Mouse (Mus musculus): ENCODE data around the gene Clcn3. TPM values are rescaled to one million over a fixed set of nuclear protein-coding genes. Genes with fewer than 3 reads are reported as not detected.
A peak's percentile ranks its signal among the peaks of the same experiment; 100 is the strongest.

Clcn3 gene
- polyA plus RNA-seq, 1 experiment from 2014 or later: 30.0 TPM

DNA sequence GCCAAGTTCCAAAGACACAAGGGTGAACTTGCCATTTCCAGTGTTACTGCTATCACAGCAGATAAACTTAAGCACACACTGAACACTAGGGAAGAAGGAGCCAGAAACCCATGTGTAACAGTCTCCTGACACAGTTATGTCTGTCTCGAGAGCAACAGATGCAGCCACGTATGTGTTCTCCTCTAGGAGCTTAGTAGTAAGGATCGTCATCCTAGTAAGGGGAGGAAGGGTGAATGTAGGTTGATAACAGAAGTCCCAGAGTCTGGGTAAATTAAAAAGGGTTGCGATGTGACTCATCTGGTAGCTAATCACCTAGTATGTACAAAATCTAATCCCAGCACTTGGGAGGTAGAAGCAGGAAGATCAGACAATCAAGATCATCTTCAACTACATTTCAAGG is 33.2 kb downstream of the Clcn3 start:
- ATAC-seq: no peak
- 0 out of 2 replicates have a peak, but pooled peaks cover 6% of the 10 kb centered on the region for H3K4me1 ChIP-seq (replicated peaks)
- H3K4me2 ChIP-seq (replicated peaks): no peak overlapping the region
- no peaks in the 10 kb centered on the region for H3K36me3 ChIP-seq
- WGBS: 59% methylated on average over 4 of the region's 4 CpGs
- no peak overlapping the region for H3K9ac ChIP-seq
- H3K4me3 ChIP-seq (replicated peaks): no peak overlapping the region
- no peaks in the 10 kb centered on the region for H3K9me3 ChIP-seq
- H3K27me3 ChIP-seq (replicated peaks): no peaks in the 10 kb centered on the region
- H3K27ac ChIP-seq: no peak overlapping the region

DNA sequence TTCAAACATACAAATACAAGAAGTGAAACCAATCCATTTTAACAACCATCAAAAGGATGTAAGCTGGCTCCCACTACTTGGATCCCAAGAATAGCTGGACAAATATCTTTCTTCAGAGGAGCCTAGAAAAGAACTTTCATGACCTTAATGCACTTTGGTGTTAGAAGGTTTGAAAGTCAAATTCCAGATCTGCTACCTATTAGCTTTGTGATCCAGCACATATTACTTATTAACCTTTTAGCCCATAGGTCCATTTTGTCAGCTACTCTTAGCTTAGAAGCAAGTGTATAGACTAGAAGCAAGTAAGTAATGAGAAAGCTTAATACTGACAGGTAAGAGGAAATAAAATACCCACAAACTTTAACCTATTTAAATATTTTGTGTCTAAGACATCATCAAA is 35.6 kb downstream of the Clcn3 start:
- H3K4me3 ChIP-seq (replicated peaks): no peak overlapping the region
- H3K27ac ChIP-seq: no peak overlapping the region
- H3K9ac ChIP-seq: no peak overlapping the region
- H3K4me2 ChIP-seq (replicated peaks): no peak overlapping the region
- no peak for ATAC-seq
- H3K9me3 ChIP-seq: no peaks in the 10 kb centered on the region
- no peaks in the 10 kb centered on the region for H3K36me3 ChIP-seq
- no peaks in the 10 kb centered on the region for H3K27me3 ChIP-seq (replicated peaks)
- no peaks in the 10 kb centered on the region for H3K4me1 ChIP-seq (replicated peaks)

DNA sequence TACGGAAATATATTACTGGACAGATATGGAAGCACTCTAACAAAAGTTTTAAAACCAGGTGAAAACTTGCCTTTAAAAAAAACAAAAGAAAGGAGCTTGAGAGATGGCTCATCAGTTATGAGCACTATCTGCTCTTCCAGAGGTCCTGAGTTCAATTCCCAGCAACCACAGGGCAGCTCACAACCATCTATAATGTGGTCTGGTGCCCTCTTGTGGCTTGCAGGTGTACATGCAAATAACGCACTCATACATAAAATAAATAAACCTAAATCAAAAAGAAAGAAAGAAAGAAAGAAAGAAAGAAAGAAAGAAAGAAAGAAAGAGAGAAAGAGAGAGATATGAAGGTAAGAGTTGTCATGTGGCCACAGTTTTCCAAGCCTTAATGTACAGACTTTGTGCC is 40.2 kb downstream of the Clcn3 start:
- no peak overlapping the region for H3K9ac ChIP-seq
- H3K9me3 ChIP-seq: no peaks in the 10 kb centered on the region
- WGBS: 94% methylated on average over 2 of the region's 2 CpGs
- H3K27me3 ChIP-seq (replicated peaks): no peaks in the 10 kb centered on the region
- H3K4me3 ChIP-seq (replicated peaks): no peak overlapping the region
- H3K36me3 ChIP-seq: no peaks in the 10 kb centered on the region
- no peaks in the 10 kb centered on the region for H3K4me1 ChIP-seq (replicated peaks)
- H3K27ac ChIP-seq: no peak overlapping the region
- H3K4me2 ChIP-seq (replicated peaks): no peak overlapping the region
- no peak for ATAC-seq

DNA sequence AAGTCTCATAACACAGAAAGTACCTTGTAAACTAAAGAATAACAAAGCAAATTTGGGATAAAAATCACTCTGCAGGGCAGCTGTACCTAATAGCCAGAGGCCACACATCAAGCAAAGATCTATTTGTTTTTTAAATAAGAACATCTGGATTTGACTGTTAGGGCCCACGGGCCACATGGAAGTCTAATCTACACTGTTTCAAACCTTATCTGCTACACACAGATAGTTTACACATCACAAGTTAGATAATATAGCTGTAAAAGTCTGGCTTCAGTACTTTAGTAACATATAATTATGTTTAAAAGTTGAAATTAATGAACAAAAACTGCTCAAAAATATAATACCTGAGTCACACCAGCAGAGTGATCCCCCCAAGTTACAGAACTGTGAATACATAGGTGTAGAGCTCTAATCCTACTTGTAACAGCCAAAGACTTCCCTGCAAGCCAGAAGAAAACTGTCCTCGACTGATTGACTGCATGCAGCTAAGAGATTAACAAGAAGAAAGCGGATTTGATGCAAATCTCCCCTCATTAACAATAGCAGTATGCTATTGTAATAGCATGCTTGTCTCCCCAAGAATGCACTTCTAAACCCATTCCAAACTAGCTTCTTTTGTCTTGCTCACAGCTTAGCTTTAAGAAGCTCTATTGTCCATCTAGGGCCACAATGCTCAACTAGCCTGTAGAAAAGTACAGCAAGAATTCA is 44.2 kb downstream of the Clcn3 start:
- H3K4me3 ChIP-seq (replicated peaks): no peak overlapping the region
- H3K27me3 ChIP-seq (replicated peaks): no peaks in the 10 kb centered on the region
- 59% methylated on average over 3 of the region's 3 CpGs for WGBS
- no peak for ATAC-seq
- no peak overlapping the region for H3K4me2 ChIP-seq (replicated peaks)
- no peaks in the 10 kb centered on the region for H3K9me3 ChIP-seq
- no peak overlapping the region for H3K27ac ChIP-seq
- no peaks in the 10 kb centered on the region for H3K36me3 ChIP-seq
- H3K4me1 ChIP-seq (replicated peaks): no peaks in the 10 kb centered on the region
- H3K9ac ChIP-seq: no peak overlapping the region

DNA sequence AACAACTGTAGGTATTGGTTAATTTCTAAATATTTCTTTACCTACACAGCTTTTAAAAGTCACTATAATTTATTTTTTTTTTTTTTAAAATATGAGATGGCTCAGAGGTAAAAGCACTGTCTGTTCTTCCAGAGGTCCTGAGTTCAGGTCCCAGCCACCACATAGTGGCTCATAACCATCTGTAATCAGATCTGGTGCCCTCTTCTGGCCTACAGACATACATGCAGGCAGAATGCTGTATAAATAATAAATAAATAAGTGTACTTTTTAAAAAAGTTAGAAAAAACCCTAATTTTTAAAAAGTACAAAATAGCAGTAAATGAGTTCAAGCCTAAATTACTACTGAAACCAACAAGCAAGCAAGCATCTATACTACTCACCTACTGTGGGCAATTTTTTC is 49.5 kb downstream of the Clcn3 start:
- no peaks in the 10 kb centered on the region for H3K36me3 ChIP-seq
- no peak for ATAC-seq
- H3K27ac ChIP-seq: no peak overlapping the region
- no peaks in the 10 kb centered on the region for H3K4me1 ChIP-seq (replicated peaks)
- no peak overlapping the region for H3K9ac ChIP-seq
- H3K4me2 ChIP-seq (replicated peaks): no peak overlapping the region
- H3K9me3 ChIP-seq: no peaks in the 10 kb centered on the region
- no peaks in the 10 kb centered on the region for H3K27me3 ChIP-seq (replicated peaks)
- no peak overlapping the region for H3K4me3 ChIP-seq (replicated peaks)

DNA sequence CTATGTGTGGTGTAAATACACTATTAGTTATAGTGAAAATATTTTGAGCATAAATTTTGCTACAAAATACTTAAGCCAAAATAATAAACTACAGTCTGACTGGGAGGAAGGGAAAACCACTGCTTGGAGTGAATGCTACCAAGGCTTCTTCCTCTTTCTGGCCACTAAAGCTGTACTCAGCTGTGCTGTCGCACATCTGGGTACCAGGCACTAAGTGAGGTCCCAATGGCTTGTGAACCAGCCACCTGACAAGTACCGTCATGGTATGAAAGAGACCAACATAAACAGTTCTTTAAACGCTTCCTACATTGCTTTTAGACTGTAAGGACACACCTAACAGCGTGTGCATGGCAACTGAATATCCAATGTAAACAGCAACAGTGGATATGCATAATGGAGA is 62.9 kb downstream of the Clcn3 start:
- no peak for ATAC-seq
- no peak overlapping the region for H3K9ac ChIP-seq
- H3K9me3 ChIP-seq: no peaks in the 10 kb centered on the region
- H3K4me2 ChIP-seq (replicated peaks): no peak overlapping the region
- no peaks in the 10 kb centered on the region for H3K4me1 ChIP-seq (replicated peaks)
- no peaks in the 10 kb centered on the region for H3K27me3 ChIP-seq (replicated peaks)
- no peak overlapping the region for H3K4me3 ChIP-seq (replicated peaks)
- H3K27ac ChIP-seq: no peak overlapping the region
- WGBS: 77% methylated on average over 4 of the region's 4 CpGs
- H3K36me3 ChIP-seq: no peaks in the 10 kb centered on the region

DNA sequence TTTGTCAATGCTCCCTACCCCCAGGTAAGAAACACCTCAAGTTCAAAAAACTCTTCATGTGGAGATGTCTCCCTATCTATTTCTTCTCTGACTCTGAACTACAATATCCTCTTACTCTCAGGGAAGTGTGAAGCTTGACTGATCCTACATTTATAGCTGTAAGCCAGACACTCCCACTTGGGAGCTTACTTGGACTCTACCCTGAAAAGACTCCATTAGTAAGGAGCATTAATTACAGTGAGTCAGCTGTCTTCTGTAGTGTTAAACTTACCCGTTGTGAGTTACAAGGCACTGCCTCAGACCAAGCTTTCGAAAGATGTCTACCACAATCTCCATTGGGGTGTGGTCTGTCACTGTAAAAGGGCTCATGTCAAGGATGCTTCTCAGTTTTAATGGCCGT is 64.0 kb downstream of the Clcn3 start:
- Histone ChIP-seq H3K4me3 (replicated peaks) (no peak overlapping the region), H3K27me3 (replicated peaks) (no peaks in the 10 kb centered on the region), H3K36me3 (no peaks in the 10 kb centered on the region), H3K4me2 (replicated peaks) (no peak overlapping the region), H3K9me3 (no peaks in the 10 kb centered on the region), H3K27ac (no peak overlapping the region), H3K4me1 (replicated peaks) (no peaks in the 10 kb centered on the region), H3K9ac (no peak overlapping the region)
- 85% methylated on average over 3 of the region's 3 CpGs for WGBS
- peak; percentile 73 for ATAC-seq

DNA sequence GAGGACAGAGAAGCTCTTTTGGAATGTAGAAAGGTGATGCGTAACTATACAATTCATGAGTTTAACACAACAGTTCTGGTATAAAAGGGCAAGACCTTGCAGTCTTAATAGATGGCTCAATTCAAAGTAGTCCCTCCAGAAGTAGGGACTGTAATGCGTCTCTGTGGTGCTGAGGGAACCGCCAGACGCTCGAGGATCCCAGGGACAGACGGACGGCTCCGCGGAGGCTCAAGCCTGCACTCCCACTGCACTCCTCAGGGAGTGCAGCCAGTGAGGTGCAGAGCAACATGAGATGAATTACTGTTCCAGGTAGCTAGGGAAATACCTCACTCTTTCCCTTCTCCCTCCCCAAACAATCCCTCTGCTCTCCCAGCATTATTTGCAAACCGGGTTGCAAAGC is 70.5 kb downstream of the Clcn3 start:
- WGBS: 53% methylated on average over 10 of the region's 10 CpGs
- Histone ChIP-seq H3K36me3 (peaks cover 4% of the 10 kb centered on the region; the same call in 1 of the 2 replicates), H3K27me3 (replicated peaks) (no peaks in the 10 kb centered on the region), H3K4me3 (replicated peaks) (no peak overlapping the region), H3K4me2 (replicated peaks) (no peak overlapping the region), H3K9me3 (no peaks in the 10 kb centered on the region), H3K27ac (no peak overlapping the region), H3K9ac (no peak overlapping the region), H3K4me1 (replicated peaks) (no peaks in the 10 kb centered on the region)
- ATAC-seq: no peak

DNA sequence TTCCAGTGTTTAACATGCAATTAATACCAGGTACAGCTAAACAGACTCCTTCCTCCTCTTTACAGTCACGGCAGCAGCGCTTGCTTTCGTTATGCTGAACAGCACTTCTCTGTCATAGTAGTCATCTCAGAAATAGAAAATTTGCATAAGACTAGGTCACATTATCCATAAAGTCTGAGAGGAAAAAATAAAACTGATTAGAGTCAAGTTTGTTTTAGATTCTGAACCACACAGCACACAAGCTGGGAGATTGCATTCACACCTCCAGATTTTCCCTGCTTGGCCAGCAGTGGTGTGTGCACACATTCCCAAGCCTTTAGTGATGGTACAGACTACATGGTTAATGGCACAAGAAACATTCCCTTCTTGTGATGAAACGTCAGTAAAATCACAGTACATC is 71.0 kb downstream of the Clcn3 start:
- H3K27me3 ChIP-seq (replicated peaks): no peaks in the 10 kb centered on the region
- H3K9ac ChIP-seq: no peak overlapping the region
- H3K4me3 ChIP-seq (replicated peaks): no peak overlapping the region
- 76% methylated on average over 4 of the region's 4 CpGs for WGBS
- no peaks in the 10 kb centered on the region for H3K4me1 ChIP-seq (replicated peaks)
- H3K27ac ChIP-seq: no peak overlapping the region
- H3K4me2 ChIP-seq (replicated peaks): no peak overlapping the region
- ATAC-seq: no peak
- H3K9me3 ChIP-seq: no peaks in the 10 kb centered on the region
- peaks cover 4% of the 10 kb centered on the region; the same call in 1 of the 2 replicates for H3K36me3 ChIP-seq

DNA sequence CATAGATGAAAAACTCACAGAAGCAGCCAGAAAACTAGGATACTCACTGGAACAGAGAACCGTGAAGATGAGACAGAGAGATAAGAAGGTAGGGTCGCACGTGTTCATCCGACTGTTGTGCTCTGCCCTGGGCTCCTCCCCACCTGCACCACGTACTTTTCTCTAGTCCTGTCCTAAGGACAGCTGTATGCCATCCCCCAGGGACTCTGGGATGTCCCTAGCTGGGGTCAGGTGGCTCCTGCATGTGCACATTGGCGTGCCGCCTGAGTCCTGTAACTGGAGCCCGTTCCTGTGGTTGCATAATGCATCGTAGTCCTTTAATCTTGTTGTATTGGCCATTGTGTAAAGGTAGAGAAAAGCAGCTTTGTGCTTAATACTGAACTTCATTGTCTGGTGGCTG is 83.0 kb downstream of the Clcn3 start:
- Histone ChIP-seq H3K4me1 (replicated peaks) (no peaks in the 10 kb centered on the region), H3K27me3 (replicated peaks) (no peaks in the 10 kb centered on the region), H3K27ac (no peak overlapping the region), H3K36me3 (peaks cover 2% of the 10 kb centered on the region; the same call in 1 of the 2 replicates), H3K9ac (no peak overlapping the region), H3K4me2 (replicated peaks) (no peak overlapping the region), H3K9me3 (no peaks in the 10 kb centered on the region), H3K4me3 (replicated peaks) (no peak overlapping the region)
- 81% methylated on average over 9 of the region's 9 CpGs for WGBS
- no peak for ATAC-seq

DNA sequence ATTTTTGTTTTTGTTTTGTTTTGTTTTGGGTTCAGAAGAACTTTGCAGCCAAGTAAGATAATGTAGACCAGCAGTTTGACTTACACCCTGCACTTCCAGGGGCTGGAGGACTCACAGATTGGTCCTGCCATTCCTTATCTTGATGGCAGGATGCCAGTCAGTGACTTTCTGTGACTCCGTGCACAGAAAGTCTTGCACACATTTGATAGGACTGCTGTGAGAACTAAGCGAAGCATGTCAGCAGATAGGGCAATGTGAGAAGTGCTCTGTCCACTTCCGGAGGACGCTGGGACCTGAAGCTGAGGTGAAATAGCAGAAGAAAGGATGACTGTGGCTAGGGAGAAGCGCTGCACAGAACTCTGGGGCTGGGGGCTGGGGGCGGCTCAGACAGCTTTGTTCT is 87.2 kb downstream of the Clcn3 start:
- WGBS: 86% methylated on average over 6 of the region's 6 CpGs
- no peaks in the 10 kb centered on the region for H3K27me3 ChIP-seq (replicated peaks)
- H3K9me3 ChIP-seq: no peaks in the 10 kb centered on the region
- H3K36me3 ChIP-seq: peaks cover 2% of the 10 kb centered on the region; the same call in 1 of the 2 replicates
- peaks cover 8% of the 10 kb centered on the region; the same call in 1 of the 2 replicates for H3K4me1 ChIP-seq (replicated peaks)
- no peak overlapping the region for H3K4me2 ChIP-seq (replicated peaks)
- no peak overlapping the region for H3K9ac ChIP-seq
- no peak for ATAC-seq
- no peak overlapping the region for H3K27ac ChIP-seq
- no peak overlapping the region for H3K4me3 ChIP-seq (replicated peaks)

DNA sequence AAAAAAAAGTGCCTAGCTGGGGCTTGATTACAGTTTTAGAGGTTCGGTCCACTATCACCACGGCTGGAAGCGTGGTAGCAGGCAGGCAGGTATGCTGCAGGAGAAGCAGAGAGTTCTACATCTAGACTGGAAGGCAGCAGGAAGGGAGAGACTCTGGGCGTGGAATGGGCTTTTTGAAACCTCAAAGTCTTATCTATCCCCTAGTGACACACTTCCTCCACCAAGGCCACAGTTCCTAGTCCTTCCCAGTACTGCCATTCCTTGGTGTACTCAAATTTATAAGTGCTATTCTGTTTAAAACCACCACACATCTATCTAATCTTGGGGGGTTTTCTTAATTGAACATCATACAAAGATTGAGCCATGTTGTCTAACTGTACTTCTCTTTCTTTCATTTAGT is 91.3 kb downstream of the Clcn3 start:
- Histone ChIP-seq H3K9me3 (no peaks in the 10 kb centered on the region), H3K36me3 (no peaks in the 10 kb centered on the region), H3K4me1 (replicated peaks) (peaks cover 9% of the 10 kb centered on the region; the same call in 1 of the 2 replicates), H3K4me3 (replicated peaks) (no peak overlapping the region), H3K4me2 (replicated peaks) (no peak overlapping the region), H3K9ac (no peak overlapping the region), H3K27ac (no peak overlapping the region), H3K27me3 (replicated peaks) (no peaks in the 10 kb centered on the region)
- 93% methylated on average over 4 of the region's 4 CpGs for WGBS
- no peak for ATAC-seq

DNA sequence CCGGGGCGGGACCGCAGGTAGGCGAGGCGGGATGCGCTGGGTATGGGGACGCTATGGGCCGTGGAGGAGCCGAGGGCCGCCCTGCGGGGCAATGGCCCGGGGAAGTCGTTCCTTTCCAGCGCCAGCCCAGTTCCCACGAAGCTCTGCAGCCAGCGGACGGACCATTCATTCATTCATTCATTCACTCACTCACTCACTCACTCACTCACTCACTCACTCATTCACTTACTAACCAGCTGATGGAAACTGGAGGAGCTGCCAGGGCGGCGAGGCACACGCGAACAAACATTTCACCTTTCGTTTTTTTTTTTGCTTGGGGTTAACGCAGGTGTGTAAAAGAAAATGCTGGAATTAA is 92.6 kb downstream of the Clcn3 start:
- H3K27ac ChIP-seq: peak overlapping the region; percentile 54; the same call in 1 of the 2 replicates
- H3K9ac ChIP-seq: peak overlapping the region; percentile 83
- H3K4me1 ChIP-seq (replicated peaks): peaks cover 9% of the 10 kb centered on the region; the same call in 1 of the 2 replicates
- no peaks in the 10 kb centered on the region for H3K36me3 ChIP-seq
- H3K9me3 ChIP-seq: no peaks in the 10 kb centered on the region
- H3K4me3 ChIP-seq (replicated peaks): peak overlapping the region; percentile 87
- WGBS: under 1% methylated on average over 23 of the region's 23 CpGs
- no peaks in the 10 kb centered on the region for H3K27me3 ChIP-seq (replicated peaks)
- ATAC-seq: no peak
- peak overlapping the region; percentile 62 for H3K4me2 ChIP-seq (replicated peaks)

All from intestine, embryonic 15.5 days (tissue).